Mouse (Mus musculus): ENCODE measurements at regions not wholly inside any gene's neighbourhood (a gene's known extent, or its start where the extent isn't known, plus 50 kb on each side); places are given as distances from the start of the nearest gene placed in this dataset.

DNA sequence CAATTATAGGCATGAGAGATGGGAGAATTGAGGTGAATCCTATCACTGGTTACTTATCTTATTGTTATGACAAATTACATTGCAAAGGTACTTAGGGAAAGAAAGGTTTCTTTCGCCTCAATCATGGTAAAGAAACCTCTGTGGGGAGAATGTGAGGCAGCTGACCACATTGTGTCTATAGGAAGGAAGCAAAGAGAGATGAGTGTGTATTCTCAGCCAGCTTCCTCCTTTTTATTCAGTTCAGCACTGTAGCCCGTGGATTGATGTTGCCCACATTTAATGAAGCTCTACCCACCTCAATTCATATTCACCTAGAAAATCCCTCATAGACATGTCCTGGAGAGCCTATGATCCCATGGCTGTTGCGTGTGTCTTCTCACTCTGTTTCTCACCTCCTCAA is 406.2 kb downstream of the Atp6ap1l start:
- no peak for ATAC-seq (ENCODE audit: insufficient read depth)

DNA sequence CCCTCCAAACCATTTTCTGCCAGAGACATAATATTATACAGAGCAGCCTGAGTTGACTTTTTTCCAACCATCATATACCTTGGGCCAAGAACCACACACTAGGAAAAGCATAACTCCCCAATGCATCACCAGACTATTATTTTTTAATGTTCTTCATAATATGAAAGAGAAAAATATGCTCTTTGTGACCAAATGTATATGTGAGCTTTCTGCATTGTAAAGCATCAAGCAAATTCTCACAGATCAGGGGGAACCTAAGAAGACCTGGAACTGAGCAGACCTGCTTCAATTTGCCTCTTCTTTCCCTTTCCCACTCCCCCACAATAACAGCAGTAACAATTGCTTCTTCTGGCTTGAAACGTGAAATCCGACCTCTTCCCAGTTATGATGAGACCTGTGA is 407.6 kb downstream of the Atp6ap1l start:
- ATAC-seq (ENCODE audit: insufficient read depth) (no peak), DNase-seq (ENCODE audit: low read depth in 3 of 3, low spot score in 3 of 3) (no peak)
- Histone ChIP-seq H3K4me1 (replicated peaks; ENCODE audit: control insufficient read depth in 2 of 2, insufficient read depth in 2 of 2, low read length in 1 of 2) (no peaks in the 10 kb centered on the region), H3K9me3 (ENCODE audit: control insufficient read depth, low read length) (no peaks in the 10 kb centered on the region), H3K4me3 (ENCODE audit: insufficient read depth in 1 of 2, low read depth in 2 of 2, low read length in 2 of 2) (no peak overlapping the region), H3K36me3 (replicated peaks; ENCODE audit: control insufficient read depth, insufficient read depth, low read depth) (no peaks in the 10 kb centered on the region), H3K27ac (no peak overlapping the region), H3K27me3 (ENCODE audit: control insufficient read depth, insufficient read depth, low read length) (no peaks in the 10 kb centered on the region), H3K4me2 (ENCODE audit: low read depth) (no peak overlapping the region), H3K9ac (replicated peaks) (no peak overlapping the region)
- WGBS (ENCODE audit: insufficient replicate concordance), result 36% methylated on average over 2 of the region's 2 CpGs
- TF ChIP-seq CTCF (IDR thresholded peaks at IDR 0.05; ENCODE audit: low read depth), result no peak
- TF ChIP-seq EP300 (IDR thresholded peaks at IDR 0.05; ENCODE audit: low read depth), result no peak

More for the DNA sequence above, 406.2 kb downstream of the Atp6ap1l start:
- Histone ChIP-seq H3K27ac (no peak overlapping the region), H3K9ac (replicated peaks) (no peak overlapping the region), H3K4me2 (ENCODE audit: low read depth) (no peak overlapping the region), H3K36me3 (replicated peaks; ENCODE audit: control insufficient read depth, insufficient read depth, low read depth) (no peaks in the 10 kb centered on the region), H3K4me3 (ENCODE audit: insufficient read depth in 1 of 2, low read depth in 2 of 2, low read length in 2 of 2) (no peak overlapping the region), H3K27me3 (ENCODE audit: control insufficient read depth, insufficient read depth, low read length) (no peaks in the 10 kb centered on the region), H3K9me3 (ENCODE audit: control insufficient read depth, low read length) (no peaks in the 10 kb centered on the region), H3K4me1 (replicated peaks; ENCODE audit: control insufficient read depth in 2 of 2, insufficient read depth in 2 of 2, low read length in 1 of 2) (no peaks in the 10 kb centered on the region)
- no peak for TF ChIP-seq CTCF (IDR thresholded peaks at IDR 0.05; ENCODE audit: low read depth)
- no peak for TF ChIP-seq EP300 (IDR thresholded peaks at IDR 0.05; ENCODE audit: low read depth)
- 25% methylated on average over 3 of the region's 3 CpGs for WGBS (ENCODE audit: insufficient replicate concordance)
- DNase-seq (ENCODE audit: low read depth in 3 of 3, low spot score in 3 of 3), result no peak

DNA sequence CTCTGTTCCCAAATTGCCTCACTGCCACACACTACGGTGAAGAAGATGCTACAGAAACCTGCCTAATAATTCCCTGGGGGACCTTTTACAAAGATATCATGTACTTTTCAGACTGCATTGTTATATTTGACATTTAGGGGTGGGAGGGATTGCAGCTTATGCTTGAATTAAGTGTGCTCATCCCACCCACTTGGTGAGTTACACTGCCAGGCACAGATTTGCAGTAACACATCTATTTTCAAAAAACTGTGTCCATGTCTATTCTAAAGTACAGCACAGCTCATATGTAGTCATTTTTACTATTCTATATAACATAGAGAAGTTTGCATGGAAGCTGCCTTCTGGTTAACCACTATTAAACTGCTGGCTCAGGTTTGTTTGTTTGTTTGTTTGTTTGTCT is 404.3 kb upstream of the Xrcc4 start:
- Histone ChIP-seq H3K4me3 (ENCODE audit: insufficient read depth in 1 of 2, low read depth in 2 of 2, low read length in 2 of 2) (no peak overlapping the region), H3K27ac (no peak overlapping the region), H3K9ac (replicated peaks) (no peak overlapping the region), H3K4me1 (replicated peaks; ENCODE audit: control insufficient read depth in 2 of 2, insufficient read depth in 2 of 2, low read length in 1 of 2) (no peaks in the 10 kb centered on the region), H3K36me3 (replicated peaks; ENCODE audit: control insufficient read depth, insufficient read depth, low read depth) (no peaks in the 10 kb centered on the region), H3K9me3 (ENCODE audit: control insufficient read depth, low read length) (no peaks in the 10 kb centered on the region), H3K4me2 (ENCODE audit: low read depth) (no peak overlapping the region), H3K27me3 (ENCODE audit: control insufficient read depth, insufficient read depth, low read length) (no peaks in the 10 kb centered on the region)
- ATAC-seq (ENCODE audit: insufficient read depth) (no peak), DNase-seq (ENCODE audit: low read depth in 3 of 3, low spot score in 3 of 3) (no peak)
- no peak for TF ChIP-seq CTCF (IDR thresholded peaks at IDR 0.05; ENCODE audit: low read depth)
- TF ChIP-seq EP300 (IDR thresholded peaks at IDR 0.05; ENCODE audit: low read depth), result no peak
- 72% methylated on average over 1 of the region's 1 CpGs for WGBS (ENCODE audit: insufficient replicate concordance)

DNA sequence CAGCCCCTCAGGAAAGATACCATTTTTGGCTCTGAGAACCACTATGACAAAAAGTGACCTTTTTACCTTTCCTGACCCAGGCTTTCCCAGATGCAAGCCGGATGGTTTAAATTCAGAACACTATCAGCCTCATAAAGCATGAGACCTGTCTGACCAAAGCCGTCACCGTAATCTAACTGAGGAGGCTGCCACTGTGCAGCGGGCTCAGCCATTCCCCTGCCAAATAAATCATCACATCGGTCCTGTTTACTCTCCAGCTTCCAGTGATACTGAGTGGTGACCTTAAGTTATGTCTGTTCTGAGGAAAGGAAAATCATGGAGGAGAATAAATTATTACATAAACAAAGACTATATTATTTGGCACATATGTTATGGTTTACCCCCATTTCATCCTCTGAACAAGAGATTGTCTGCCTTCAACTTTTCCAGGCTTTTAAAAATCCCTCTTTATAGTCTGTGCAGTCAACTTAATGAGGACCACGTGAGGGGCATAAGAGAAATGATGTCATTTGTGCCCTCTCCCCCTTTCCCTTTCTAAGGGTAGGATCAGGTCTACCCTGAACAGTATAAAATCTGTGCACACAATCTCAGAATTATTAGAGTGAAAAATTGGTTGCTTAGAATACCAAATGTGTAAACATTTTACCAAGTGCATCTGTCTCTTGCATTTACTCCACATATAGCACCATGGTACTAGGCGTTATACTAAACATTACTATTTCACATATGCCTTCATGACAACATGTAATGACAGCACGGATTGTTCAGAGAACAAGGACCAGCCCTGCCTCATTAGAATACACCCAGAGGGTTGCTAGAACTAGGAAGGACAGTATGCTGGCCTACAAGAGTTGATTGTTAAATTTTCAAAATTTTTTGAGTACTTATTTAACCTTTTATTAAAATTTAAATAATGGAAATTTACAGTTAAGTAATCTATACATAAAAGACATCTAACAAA is 401.9 kb upstream of the Xrcc4 start:
- Histone ChIP-seq H3K4me1 (replicated peaks; ENCODE audit: control insufficient read depth in 2 of 2, insufficient read depth in 2 of 2, low read length in 1 of 2) (no peaks in the 10 kb centered on the region), H3K27ac (no peak overlapping the region), H3K4me2 (ENCODE audit: low read depth) (no peak overlapping the region), H3K36me3 (replicated peaks; ENCODE audit: control insufficient read depth, insufficient read depth, low read depth) (no peaks in the 10 kb centered on the region), H3K9me3 (ENCODE audit: control insufficient read depth, low read length) (no peaks in the 10 kb centered on the region), H3K4me3 (ENCODE audit: insufficient read depth in 1 of 2, low read depth in 2 of 2, low read length in 2 of 2) (no peak overlapping the region), H3K27me3 (ENCODE audit: control insufficient read depth, insufficient read depth, low read length) (no peaks in the 10 kb centered on the region), H3K9ac (replicated peaks) (no peak overlapping the region)
- TF ChIP-seq CTCF (IDR thresholded peaks at IDR 0.05; ENCODE audit: low read depth) (no peak), EP300 (IDR thresholded peaks at IDR 0.05; ENCODE audit: low read depth) (no peak)
- 51% methylated on average over 8 of the region's 8 CpGs for WGBS (ENCODE audit: insufficient replicate concordance)
- ATAC-seq (ENCODE audit: insufficient read depth) (no peak), DNase-seq (ENCODE audit: low read depth in 3 of 3, low spot score in 3 of 3) (no peak)

DNA sequence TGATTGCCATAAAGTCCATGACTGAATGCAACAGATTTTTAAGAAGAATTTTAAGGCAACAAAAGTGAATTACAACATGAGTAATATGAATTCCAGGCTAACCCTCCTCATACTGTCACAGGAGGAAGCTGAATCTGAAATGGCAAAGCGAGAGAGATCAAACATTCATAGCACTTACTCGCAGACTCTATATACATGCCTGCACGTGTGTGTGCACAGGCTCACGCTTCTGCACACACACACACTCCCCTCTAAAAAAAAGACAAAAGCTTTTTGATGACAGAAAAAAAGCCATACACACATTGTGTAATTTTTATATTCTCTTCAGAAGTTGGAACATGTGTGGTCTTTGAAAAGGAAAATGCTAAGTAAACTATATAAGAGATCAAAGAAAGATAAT is 391.1 kb upstream of the Xrcc4 start:
- H3K27me3 ChIP-seq (ENCODE audit: control insufficient read depth, insufficient read depth, low read length), result no peaks in the 10 kb centered on the region
- no peak overlapping the region for H3K4me3 ChIP-seq (ENCODE audit: insufficient read depth in 1 of 2, low read depth in 2 of 2, low read length in 2 of 2)
- H3K4me2 ChIP-seq (ENCODE audit: low read depth), result no peak overlapping the region
- no peaks in the 10 kb centered on the region for H3K36me3 ChIP-seq (replicated peaks; ENCODE audit: control insufficient read depth, insufficient read depth, low read depth)
- H3K9me3 ChIP-seq (ENCODE audit: control insufficient read depth, low read length), result no peaks in the 10 kb centered on the region
- no peak for ATAC-seq (ENCODE audit: insufficient read depth)
- no peak overlapping the region for H3K27ac ChIP-seq
- no peak overlapping the region for H3K9ac ChIP-seq (replicated peaks)
- H3K4me1 ChIP-seq (replicated peaks; ENCODE audit: control insufficient read depth in 2 of 2, insufficient read depth in 2 of 2, low read length in 1 of 2), result no peaks in the 10 kb centered on the region
- 63% methylated on average over 4 of the region's 4 CpGs for WGBS (ENCODE audit: insufficient replicate concordance)
- no peak for DNase-seq (ENCODE audit: low read depth in 3 of 3, low spot score in 3 of 3)
- no peak for TF ChIP-seq EP300 (IDR thresholded peaks at IDR 0.05; ENCODE audit: low read depth)
- no peak for TF ChIP-seq CTCF (IDR thresholded peaks at IDR 0.05; ENCODE audit: low read depth)

Measured in liver, embryonic 14.5 days (tissue).